Mouse (Mus musculus) liver, embryonic 14.5 days (tissue): ENCODE results near the gene 4931428F04Rik. TPM values are rescaled to one million over a fixed set of nuclear protein-coding genes. Genes with fewer than 3 reads are reported as not detected.

Experiments
- ATAC-seq: fragments of 200-750 bp; cut with Nextera tagmentation; 2 replicates; pipeline ENCODE4 v1.8.0; 2017; ENCODE audit warnings: moderate number of reproducible peaks, mild to moderate bottlenecking, moderate library complexity; ENCODE audit not compliant: insufficient read depth
- DNase-seq, 3 experiments: peaks; one replicate each; pipeline ENCODE4 v3.0.0-alpha.2; 2012 to 2013; ENCODE audit warnings: low read depth in 3 of 3, low spot score in 3 of 3
- H3K27ac ChIP-seq: fragments of 300-500 bp; sonication (generic); 2 replicates; pipeline ENCODE4 v1.5.1; 2014; ENCODE audit warnings: moderate library complexity, mild to moderate bottlenecking, control low read depth, inconsistent platforms
- H3K27me3 ChIP-seq: fragments of 300-500 bp; sonication (generic); 2 replicates; pipeline ENCODE4 v1.6.1; 2014; ENCODE audit warnings: mild to moderate bottlenecking, low read length, moderate library complexity; ENCODE audit not compliant: control insufficient read depth, insufficient read depth
- H3K36me3 ChIP-seq: fragments of 300-500 bp; sonication (generic); replicated peaks from 2 replicates; pipeline ENCODE4 v1.6.1; 2014; ENCODE audit warnings: low read depth; ENCODE audit not compliant: control insufficient read depth, insufficient read depth
- H3K4me1 ChIP-seq, 2 experiments: fragments of 200-500 bp in 1 of 2; fragments of 300-500 bp in 1 of 2; sonication (generic) in 1 of 2; replicated peaks; 2 replicates each; pipeline ENCODE4 v1.6.1; 2012 to 2014; ENCODE audit warnings: antibody characterized with exemption in 1 of 2, inconsistent platforms in 1 of 2, low read length in 1 of 2; ENCODE audit not compliant: control insufficient read depth in 2 of 2, insufficient read depth in 2 of 2
- H3K4me2 ChIP-seq: fragments of 300-500 bp; sonication (generic); 2 replicates; pipeline ENCODE4 v1.6.1; 2014; ENCODE audit warnings: low read depth, mild to moderate bottlenecking, control low read depth, moderate library complexity
- H3K4me3 ChIP-seq, 2 experiments: fragments of 200-500 bp in 1 of 2; fragments of 300-500 bp in 1 of 2; sonication (generic) in 1 of 2; 2 replicates each; pipeline ENCODE4 v1.5.1; 2012 to 2014; ENCODE audit warnings: low read depth in 2 of 2, low read length in 2 of 2, mild to moderate bottlenecking in 2 of 2, control low read depth in 1 of 2, inconsistent platforms in 1 of 2, moderate library complexity in 1 of 2; ENCODE audit not compliant: insufficient read depth in 1 of 2
- H3K9ac ChIP-seq: fragments of 300-500 bp; sonication (generic); replicated peaks from 2 replicates; pipeline ENCODE4 v1.6.1; 2014; ENCODE audit warnings: mild to moderate bottlenecking, control low read depth, moderate library complexity
- H3K9me3 ChIP-seq: fragments of 300-500 bp; sonication (generic); 2 replicates; pipeline ENCODE4 v1.6.1; 2016; ENCODE audit warnings: low read length, mixed read lengths; ENCODE audit not compliant: control insufficient read depth
- CTCF ChIP-seq: IDR thresholded peaks from 2 replicates; pipeline ENCODE4 v1.5.1; 2016; ENCODE audit warnings: antibody characterized with exemption, low read depth, control low read depth
- EP300 ChIP-seq: IDR thresholded peaks from 2 replicates; pipeline ENCODE4 v1.6.1; 2016; ENCODE audit warnings: antibody characterized with exemption, low read depth
- WGBS: fragments of 180-500 bp; shearing (Covaris S2); extraction: QIAGEN DNeasy Blood & Tissue Kit; methylation state at CpG from one replicate; pipeline ENCODE4 v1.1.7; 2014; ENCODE audit not compliant: insufficient replicate concordance; 5-methylcytosine and 5-hydroxymethylcytosine counted together
- polyA plus RNA-seq, 2 experiments: library from polyadenylated mRNA; depleted of rRNA in 1 of 2; stranded (reverse) in 1 of 2; unstranded in 1 of 2; fragments of >200 nt; fragmentation: Nextera tagmentation in 1 of 2; extraction: Ambion mirVana in 1 of 2; gene quantifications; 2 replicates each; pipeline versions ENCODE4 v1.2.1 to v1.2.3; 2012 to 2014

Gene 4931428F04Rik
- polyA plus RNA-seq, 2 experiments: 0.62 to 1.3 TPM

DNA sequence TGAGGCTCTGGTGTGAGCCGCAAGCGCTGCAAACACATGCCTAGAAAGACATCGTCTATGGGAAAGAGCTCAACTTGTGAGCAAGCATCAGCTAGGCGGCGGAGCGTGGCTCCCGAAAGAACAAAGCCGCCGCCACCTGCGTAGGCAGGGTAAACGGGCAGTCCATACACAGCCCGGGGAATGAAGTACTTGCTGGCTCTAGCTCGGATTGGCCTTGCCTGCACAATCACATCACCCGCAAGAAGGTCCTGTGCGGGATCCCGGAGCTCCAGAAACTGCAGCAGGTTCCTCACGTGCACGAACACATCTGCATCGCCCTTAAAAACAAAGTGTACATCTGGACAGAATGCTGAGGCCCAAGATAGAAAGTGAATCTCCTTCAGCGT, 35.9 kb downstream of the 4931428F04Rik start:
- peaks cover 4% of the 10 kb centered on the region for H3K27me3 ChIP-seq
- TF ChIP-seq EP300 (no peak), CTCF (no peak)
- peak overlapping the region; percentile 62 to 82; a peak in 2 of 4 replicates for H3K4me3 ChIP-seq
- no peak overlapping the region for H3K27ac ChIP-seq
- DNase-seq (no peak), ATAC-seq (no peak)
- H3K4me1 ChIP-seq: peaks cover 13 to 15% of the 10 kb centered on the region in 2 experiments
- peak overlapping the region; percentile 100 for H3K4me2 ChIP-seq
- 57% methylated on average over 20 of the region's 20 CpGs for WGBS
- no peak overlapping the region; the same call in 1 of the 2 replicates for H3K9ac ChIP-seq
- no peaks in the 10 kb centered on the region for H3K9me3 ChIP-seq
- H3K36me3 ChIP-seq: peaks cover 29% of the 10 kb centered on the region

GRCm38 (mm10) chr8:105252680-105253537, 36.8 kb downstream of the 4931428F04Rik start:
- no peak overlapping the region for H3K4me3 ChIP-seq
- no peak overlapping the region for H3K9ac ChIP-seq
- no peak overlapping the region for H3K4me2 ChIP-seq
- ATAC-seq (no peak), DNase-seq (no peak)
- H3K27me3 ChIP-seq: no peaks in the 10 kb centered on the region
- H3K27ac ChIP-seq: no peak overlapping the region
- peaks cover 13 to 15% of the 10 kb centered on the region in 2 experiments for H3K4me1 ChIP-seq
- H3K9me3 ChIP-seq: no peaks in the 10 kb centered on the region
- H3K36me3 ChIP-seq: peaks cover 33% of the 10 kb centered on the region
- TF ChIP-seq CTCF: no peak
- TF ChIP-seq EP300: no peak
- 58% methylated on average over 10 of the region's 10 CpGs for WGBS

- H3K36me3 ChIP-seq: peaks cover 36% of the 10 kb centered on the region
- peaks cover 13 to 15% of the 10 kb centered on the region in 2 experiments for H3K4me1 ChIP-seq
- no peak overlapping the region for H3K27ac ChIP-seq
- WGBS: 80% methylated on average over 6 of the region's 6 CpGs
- H3K9ac ChIP-seq: no peak overlapping the region
- no peak for ATAC-seq
- no peak for DNase-seq
- H3K4me3 ChIP-seq: no peak overlapping the region
- TF ChIP-seq CTCF (no peak), EP300 (no peak)
- H3K4me2 ChIP-seq: no peak overlapping the region
- H3K27me3 ChIP-seq: no peaks in the 10 kb centered on the region
- no peaks in the 10 kb centered on the region for H3K9me3 ChIP-seq
Measured at GRCm38 (mm10) chr8:105251954-105252353, 37.7 kb downstream of the 4931428F04Rik start.

DNA sequence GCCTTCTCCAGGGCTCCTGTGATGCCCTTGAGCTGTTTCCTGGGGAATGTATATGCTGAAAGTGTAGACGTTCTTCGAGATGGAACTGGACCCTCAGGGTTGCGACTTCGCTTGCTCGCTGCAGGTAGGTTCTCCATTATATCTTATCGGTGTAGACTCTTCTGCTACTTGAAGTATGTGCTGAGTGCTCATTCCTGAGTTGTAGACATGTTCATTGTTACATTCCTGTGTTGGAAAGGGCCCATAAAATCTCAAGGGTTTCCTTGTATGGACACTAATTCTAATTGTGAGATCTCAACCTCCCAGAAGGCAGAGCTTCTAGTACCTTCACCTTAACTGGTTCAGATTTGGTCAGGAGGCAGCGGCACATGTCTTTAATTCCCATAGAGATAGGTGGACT, 48.6 kb downstream of the 4931428F04Rik start:
- ATAC-seq (no peak), DNase-seq (no peak)
- Histone ChIP-seq H3K27ac (no peak overlapping the region), H3K36me3 (peaks cover 17% of the 10 kb centered on the region), H3K27me3 (no peaks in the 10 kb centered on the region), H3K9me3 (no peaks in the 10 kb centered on the region), H3K4me2 (no peak overlapping the region), H3K4me3 (no peak overlapping the region), H3K9ac (no peak overlapping the region), H3K4me1 (0 out of 4 replicates have a peak, but pooled peaks cover 0 to 2% of the 10 kb centered on the region in 2 experiments)
- 85% methylated on average over 7 of the region's 7 CpGs for WGBS
- no peak for TF ChIP-seq CTCF
- TF ChIP-seq EP300: no peak

- Histone ChIP-seq H3K27me3 (no peaks in the 10 kb centered on the region), H3K9me3 (no peaks in the 10 kb centered on the region), H3K36me3 (peaks cover 27% of the 10 kb centered on the region), H3K4me1 (peaks cover 11% of the 10 kb centered on the region in 2 experiments), H3K4me2 (no peak overlapping the region), H3K4me3 (no peak overlapping the region), H3K27ac (no peak overlapping the region), H3K9ac (no peak overlapping the region)
- DNase-seq (no peak), ATAC-seq (no peak)
- TF ChIP-seq EP300 (no peak), CTCF (no peak)
- WGBS: 72% methylated on average over 14 of the region's 14 CpGs
Measured at GRCm38 (mm10) chr8:105237442-105238142, 52.1 kb downstream of the 4931428F04Rik start.
